Mouse (Mus musculus) erythroblast, embryonic 14.5 days (primary cell): ENCODE measurements around the gene Samd10.

ENCODE experiments used
- GATA1 ChIP-seq: IDR thresholded peaks from 2 replicates; pipeline ENCODE4 v1.6.1; 2012; ENCODE audit warnings: low read length, inconsistent platforms, mixed read lengths
- TAL1 ChIP-seq: IDR thresholded peaks from 3 replicates; pipeline ENCODE4 v1.6.1; 2012; ENCODE audit warnings: low read length, inconsistent platforms, mixed read lengths

- TF ChIP-seq TAL1 (no peak), GATA1 (no peak)
These were observed 29.2 kb downstream of the Samd10 start for GRCm38 (mm10) chr2:181569856-181570255.
